Mouse (Mus musculus): ENCODE results near the gene Slc32a1.

GRCm38 (mm10) chr2:158570421-158571081 is 40.0 kb upstream of the Slc32a1 start:
- no peak for TF ChIP-seq GATA1 (IDR thresholded peaks at IDR 0.05; ENCODE audit: borderline replicate concordance, low read length)
- no peak for TF ChIP-seq FLI1 (IDR thresholded peaks at IDR 0.05; ENCODE audit: low read length)
